ENCODE assay signal across 9 mouse cellular contexts in the genomic region with DNA sequence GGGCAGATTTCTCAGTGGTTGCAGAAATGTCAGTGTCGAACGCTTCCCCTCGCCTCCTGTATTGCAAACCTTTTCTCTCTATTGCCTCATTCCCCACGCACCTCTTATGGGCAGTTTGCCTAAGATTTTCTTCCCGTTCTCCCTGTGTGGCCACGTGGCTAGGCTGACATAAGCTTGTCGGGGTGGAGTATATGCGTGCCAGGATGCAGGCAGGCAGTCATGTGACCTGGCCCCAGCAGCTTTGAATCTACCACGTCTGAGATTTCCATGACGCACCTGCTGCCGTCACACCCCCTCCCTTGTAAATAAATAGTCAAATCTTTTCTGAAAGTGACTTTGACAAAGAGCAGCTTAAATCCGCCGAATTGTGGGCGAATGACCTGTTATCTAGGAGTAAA.
DNase-seq lines count a peak whose midpoint lies in the region; ATAC-seq lines count a peak whose summit lies in the region.
"Had no signal": no experiment of that assay in that cellular context is flagged by ENCODE, and none has a peak within 500 bp of the region (broad histone marks: within the 10 kb centered on the region; RNA-seq: fewer than 3 reads in every experiment).

No protein-coding gene starts in this region.

- DNase-seq in MN1 (ENCODE audit: low spot score), result peak; percentile 96
- DNase-seq in cerebellum, adult 11-12 months, result peak; percentile 21
- peak; percentile 61 for DNase-seq in forelimb bud, embryonic 11.5 days (ENCODE audit: low read depth, low spot score)
- DNase-seq in left cerebral cortex, adult 11 months (ENCODE audit: low spot score), result peak; percentile 10
- peak; percentile 53 for DNase-seq in lung, postnatal 14 days
- DNase-seq in retina, postnatal 1 day, result peak; percentile 85
- DNase-seq in urinary bladder, adult 2 months (ENCODE audit: low spot score), result peak; percentile 36

- H3K4me3 ChIP-seq in hindbrain, embryonic 12.5 days, result peak overlapping the region; percentile 41
- H3K4me3 ChIP-seq: erythroblast, embryonic 14.5 days had no signal

- WGBS in hindbrain, embryonic 12.5 days, result 11% methylated on average over 14 of the region's 14 CpGs

- H3K27ac ChIP-seq in hindbrain, embryonic 12.5 days, result peak overlapping the region; percentile 63; the same call in 1 of the 2 replicates

- peak overlapping the region; percentile 60 for H3K9ac ChIP-seq in hindbrain, embryonic 12.5 days

- H3K9me3 ChIP-seq in hindbrain, embryonic 12.5 days (replicated peaks), result no peaks in the 10 kb centered on the region

- peaks cover 4% of the 10 kb centered on the region for H3K4me1 ChIP-seq in hindbrain, embryonic 12.5 days

- no peaks in the 10 kb centered on the region for H3K36me3 ChIP-seq in hindbrain, embryonic 12.5 days

- peak; percentile 95 for ATAC-seq in hindbrain, embryonic 12.5 days (ENCODE audit: low FRiP score)

- H3K4me2 ChIP-seq in hindbrain, embryonic 12.5 days (replicated peaks), result peak overlapping the region; percentile 61

- no peaks in the 10 kb centered on the region for H3K27me3 ChIP-seq in hindbrain, embryonic 12.5 days

Comparison
In these comparisons a context has a peak if more than half of its experiments do, and no peak if none do; other contexts are left out.
1. Peak in every context shown above with its lines: DNase-seq, ATAC-seq, H3K4me3 ChIP-seq and H3K27ac ChIP-seq.
2. DNase-seq: peak in every context shown above with its lines; median percentile 96 in MN1; 85 in retina, postnatal 1 day; 61 in forelimb bud, embryonic 11.5 days; 53 in lung, postnatal 14 days; 36 in urinary bladder, adult 2 months; 21 in cerebellum, adult 11-12 months; 10 in left cerebral cortex, adult 11 months.